Mouse (Mus musculus) heart, adult 2 months (tissue): ENCODE measurements around the gene Ccnt1. TPM values are rescaled to one million over a fixed set of nuclear protein-coding genes. Genes with fewer than 3 reads are reported as not detected.
A peak's percentile ranks its signal among the peaks of the same experiment; 100 is the strongest.

Experiments used
- DNase-seq, 2 experiments: peaks; one replicate each; pipeline ENCODE4 v3.0.0; 2021
- H3K27ac ChIP-seq: fragments of 200-600 bp; 2 replicates; pipeline ENCODE4 v1.8.1; 2022
- H3K27me3 ChIP-seq: fragments of 200-500 bp; 2 replicates; pipeline ENCODE4 v1.6.1; 2012; ENCODE audit warnings: mild to moderate bottlenecking, low read length, inconsistent platforms, mixed read lengths; ENCODE audit not compliant: control insufficient read depth, insufficient read depth
- H3K36me3 ChIP-seq: fragments of 200-500 bp; 2 replicates; pipeline ENCODE4 v1.6.1; 2012; ENCODE audit warnings: low read length, inconsistent platforms; ENCODE audit not compliant: control insufficient read depth, insufficient read depth
- H3K4me1 ChIP-seq: fragments of 200-500 bp; 2 replicates; pipeline ENCODE4 v1.6.1; 2011; ENCODE audit warnings: low read length; ENCODE audit not compliant: control insufficient read depth, insufficient read depth
- H3K4me3 ChIP-seq: fragments of 200-600 bp; 2 replicates; pipeline ENCODE4 v1.8.1; 2022
- H3K79me2 ChIP-seq: fragments of 200-500 bp; replicated peaks from 2 replicates; pipeline ENCODE4 v1.6.1; 2012; ENCODE audit warnings: mild to moderate bottlenecking, inconsistent platforms, low read length, moderate library complexity, mixed read lengths; ENCODE audit not compliant: control insufficient read depth, insufficient read depth
- H3K9ac ChIP-seq: fragments of 200-500 bp; 2 replicates; pipeline ENCODE4 v1.6.1; 2012; ENCODE audit warnings: low read depth, mild to moderate bottlenecking, control low read depth, inconsistent platforms, low read length, mixed read lengths
- CTCF ChIP-seq: fragments of 200-600 bp; IDR thresholded peaks from 2 replicates; pipeline ENCODE4 v1.8.1; 2022; ENCODE audit warnings: antibody characterized with exemption, mild to moderate bottlenecking, moderate library complexity
- EP300 ChIP-seq: fragments of 200-500 bp; IDR thresholded peaks from 2 replicates; pipeline ENCODE4 v1.6.1; 2011; ENCODE audit warnings: low read depth, low read length, control low read depth; ENCODE audit not compliant: insufficient read depth
- POLR2A ChIP-seq: fragments of 200-500 bp; IDR thresholded peaks from 2 replicates; pipeline ENCODE4 v1.6.1; 2011; ENCODE audit warnings: mild to moderate bottlenecking, low read depth, low read length, control low read depth; ENCODE audit not compliant: insufficient read depth
- WGBS: fragments of 180-500 bp; shearing (Covaris S2); methylation state at CpG from one replicate; pipeline ENCODE4 v1.1.7; 2018; 5-methylcytosine and 5-hydroxymethylcytosine counted together
- intact Hi-C: fragments of 180-260 bp; cut with DNase I; formaldehyde crosslinking; loops from one replicate; pipeline ENCODE4 v1.15.1; 2025
- long read RNA-seq: library from polyadenylated mRNA; stranded (forward); transcript quantifications from one replicate; pipeline ENCODE4 v2.0.0, GENCODE M21; 2021
- polyA plus RNA-seq: library from polyadenylated mRNA; depleted of rRNA; stranded (reverse); fragments of >200 nt; gene quantifications from 2 replicates; pipeline ENCODE4 v1.2.3, GENCODE M21; 2012; rRNA removed
- total RNA-seq, 2 experiments: library from RNA; stranded (reverse); gene quantifications; 2 replicates each; pipeline ENCODE4 v1.2.3; 2021

Ccnt1 gene
- total RNA-seq (10 to 100 TPM; 26.8 to 27.6 TPM), polyA plus RNA-seq (9.3 and 15.4 TPM in 2 replicates)
- long read RNA-seq, transcript Ccnt1-201 (9 exons, 2,175 nt), result major isoform, 8 of 12 reads
- long read RNA-seq, partial matches to known transcripts, result 0 of 12 reads
- long read RNA-seq, other reads (novel, unspliced or antisense), result 3 of 12 reads

DNA sequence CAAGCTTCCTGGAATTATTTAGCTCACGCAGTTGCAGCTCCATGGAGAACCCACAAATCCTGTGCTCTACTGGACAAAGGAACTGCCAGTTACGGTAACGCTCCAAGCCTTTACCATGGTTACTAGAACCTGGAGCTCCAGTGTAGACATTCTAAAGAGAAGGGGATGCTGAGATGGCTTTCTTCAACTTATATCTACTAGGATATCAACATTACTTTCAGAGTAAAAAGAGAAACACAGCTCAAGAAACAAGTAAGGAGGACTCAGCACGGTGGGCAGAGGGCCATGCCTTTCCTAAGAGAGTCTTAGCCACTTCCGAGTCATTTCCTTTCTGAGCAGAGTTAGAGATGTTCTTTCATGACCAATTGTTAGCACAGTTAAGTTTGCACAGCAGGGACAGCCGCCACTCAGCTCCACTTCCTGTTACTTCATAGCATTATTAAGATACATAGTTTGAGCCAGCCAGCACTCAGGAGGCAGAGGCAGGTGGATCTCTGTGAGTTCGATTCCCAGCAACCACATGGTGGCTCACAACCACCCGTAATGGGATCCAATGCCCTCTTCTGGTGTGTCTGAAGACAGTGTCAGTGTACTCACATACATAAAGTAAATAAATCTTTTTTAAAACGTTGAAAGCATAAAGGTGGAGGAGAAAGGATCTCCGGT is at the start of gene Ccnt1, which contains the start of gene 4930415O20Rik:
Gene Ccnt1, minus strand, starts transcription at position 51 of the 666 bp plus-strand sequence.
Gene 4930415O20Rik, plus strand, starts transcription at position 132 of the 666 bp plus-strand sequence.
- WGBS, result 62% methylated on average over 10 of the region's 10 CpGs
- intact Hi-C loops, result no loop called here
- DNase-seq, result no peak
- TF ChIP-seq EP300 (no peak), CTCF (no peak), POLR2A (no peak)
- no peaks in the 10 kb centered on the region for H3K27me3 ChIP-seq
- peaks cover 6% of the 10 kb centered on the region; the same call in 1 of the 2 replicates for H3K36me3 ChIP-seq
- no peak within 1 kb of the TSS for H3K9ac ChIP-seq
- H3K27ac ChIP-seq, result no peak within 1 kb of the TSS
- H3K79me2 ChIP-seq, result peaks cover 2% of the 10 kb centered on the region
- H3K4me3 ChIP-seq, result no peak within 1 kb of the TSS
- peaks cover 4% of the 10 kb centered on the region for H3K4me1 ChIP-seq

- intact Hi-C loops, result loop anchor here (1.0 to 2.0 kb wide), 2 partner anchors 37 to 106 kb away; no protein-coding TSS in a partner anchor
- Histone ChIP-seq H3K4me3 (no peak overlapping the region), H3K27me3 (no peaks in the 10 kb centered on the region), H3K4me1 (peaks cover 1% of the 10 kb centered on the region; the same call in 1 of the 2 replicates), H3K36me3 (no peaks in the 10 kb centered on the region), H3K9ac (0 out of 2 replicates have a peak overlapping the region, but pooled peaks have one; percentile 29), H3K79me2 (no peaks in the 10 kb centered on the region; the same call in 1 of the 2 replicates), H3K27ac (no peak overlapping the region)
- WGBS, result under 1% methylated on average over 12 of the region's 12 CpGs
- peak; percentile 74 to 90 for DNase-seq
- peak; percentile 98 for TF ChIP-seq CTCF
- TF ChIP-seq POLR2A, result no peak
- peak; percentile 79; the same call in 1 of the 2 replicates for TF ChIP-seq EP300
Observed at GRCm38 (mm10) chr15:98617176-98617537, 46.4 kb upstream of the Ccnt1 start.

DNA sequence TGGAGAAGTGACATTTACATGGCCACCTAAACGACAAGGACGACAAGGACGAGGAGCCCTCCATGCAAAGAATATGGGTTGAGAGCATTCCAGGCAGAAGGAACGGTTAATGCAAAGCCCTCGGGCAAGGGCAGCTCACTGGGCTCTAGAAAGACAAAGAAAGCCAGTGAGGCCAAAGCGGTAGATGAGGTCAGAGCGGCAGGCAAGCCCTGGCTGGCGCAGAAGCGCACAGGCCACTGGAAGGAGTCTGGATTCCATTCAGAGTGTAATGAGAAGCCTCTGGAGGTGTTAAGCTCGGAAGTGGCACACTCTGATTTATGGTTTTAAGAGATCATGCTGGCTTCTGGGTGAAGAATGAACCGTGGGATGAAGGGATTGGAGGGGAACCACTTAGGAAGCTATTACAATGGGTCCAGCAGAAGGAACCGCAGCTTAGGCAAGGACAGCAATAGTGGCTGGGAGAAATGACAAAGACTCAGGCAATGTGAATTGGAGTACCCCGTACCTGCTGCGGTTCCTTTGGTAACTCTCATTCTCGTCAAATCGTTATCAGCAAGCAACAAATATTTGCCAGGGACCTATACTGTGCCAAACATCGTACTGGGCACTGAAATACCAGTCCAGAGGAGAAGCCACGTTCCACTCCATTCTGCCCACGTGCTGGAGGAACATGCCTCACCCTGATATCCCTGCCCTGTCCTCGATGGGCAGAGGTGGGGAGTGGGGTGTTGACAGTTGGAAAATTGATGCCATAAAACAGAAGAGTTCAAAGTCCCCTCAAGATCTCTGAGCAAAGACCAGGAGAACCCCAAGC is 45.8 kb upstream of the Ccnt1 start:
- 44% methylated on average over 20 of the region's 20 CpGs for WGBS
- H3K27me3 ChIP-seq, result no peaks in the 10 kb centered on the region
- H3K4me1 ChIP-seq, result peaks cover 1% of the 10 kb centered on the region; the same call in 1 of the 2 replicates
- no peaks in the 10 kb centered on the region; the same call in 1 of the 2 replicates for H3K79me2 ChIP-seq
- no peak overlapping the region for H3K9ac ChIP-seq
- H3K36me3 ChIP-seq, result no peaks in the 10 kb centered on the region
- intact Hi-C loops, result loop anchor here (1.0 to 2.0 kb wide), 2 partner anchors 36 to 106 kb away; no protein-coding TSS in a partner anchor
- TF ChIP-seq EP300 (no peak), CTCF (no peak), POLR2A (no peak)
- peak in 1 of 2 experiments; percentile 41 for DNase-seq
- H3K27ac ChIP-seq, result peak overlapping the region; percentile 60
- H3K4me3 ChIP-seq, result no peak overlapping the region

- H3K4me3 ChIP-seq, result no peak overlapping the region
- H3K36me3 ChIP-seq, result no peaks in the 10 kb centered on the region
- no peaks in the 10 kb centered on the region; the same call in 1 of the 2 replicates for H3K79me2 ChIP-seq
- no peak overlapping the region for H3K27ac ChIP-seq
- WGBS, result 65% methylated on average over 6 of the region's 6 CpGs
- no peak overlapping the region for H3K9ac ChIP-seq
- intact Hi-C loops, result loop anchor here (2.0 kb wide), 1 partner anchor 105 kb away; no protein-coding TSS in a partner anchor
- H3K27me3 ChIP-seq, result no peaks in the 10 kb centered on the region
- TF ChIP-seq EP300, result no peak
- no peak for TF ChIP-seq POLR2A
- no peak for TF ChIP-seq CTCF
- no peak for DNase-seq
- H3K4me1 ChIP-seq, result peaks cover 1% of the 10 kb centered on the region; the same call in 1 of the 2 replicates
Observed at GRCm38 (mm10) chr15:98615751-98616150, 45.0 kb upstream of the Ccnt1 start.

DNA sequence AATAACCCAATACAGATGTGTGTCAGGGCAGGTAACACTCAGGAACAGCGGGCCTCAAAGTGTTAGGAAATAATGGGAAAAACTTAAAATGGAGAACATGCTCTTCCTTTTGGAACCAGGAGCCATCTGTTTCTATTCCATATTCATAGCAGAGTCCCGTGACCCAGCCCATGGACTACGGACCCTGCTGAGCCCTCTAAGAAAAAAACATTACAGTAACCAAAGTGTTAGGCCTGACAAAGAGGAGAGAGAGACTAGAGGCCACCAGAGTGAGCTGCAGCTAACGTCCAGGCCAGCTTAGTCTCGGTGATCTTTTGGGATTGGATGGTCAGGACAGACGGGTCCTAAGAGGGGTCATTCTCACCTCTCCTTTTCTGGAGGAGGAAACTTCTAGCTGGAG is 44.2 kb upstream of the Ccnt1 start:
- Histone ChIP-seq H3K36me3 (no peaks in the 10 kb centered on the region), H3K9ac (no peak overlapping the region), H3K79me2 (no peaks in the 10 kb centered on the region; the same call in 1 of the 2 replicates), H3K27me3 (no peaks in the 10 kb centered on the region), H3K27ac (no peak overlapping the region; the same call in 1 of the 2 replicates), H3K4me3 (no peak overlapping the region), H3K4me1 (peaks cover 1% of the 10 kb centered on the region; the same call in 1 of the 2 replicates)
- intact Hi-C loops, result no loop called here
- 63% methylated on average over 6 of the region's 6 CpGs for WGBS
- DNase-seq, result no peak
- no peak for TF ChIP-seq CTCF
- no peak for TF ChIP-seq POLR2A
- no peak for TF ChIP-seq EP300
